Mouse (Mus musculus): ENCODE data around the gene Plekha7.

Plekha7 gene

GRCm38 (mm10) chr7:116147114-116147513 lies 161.1 kb downstream of the Plekha7 start:
- no peak for ATAC-seq (ENCODE audit: insufficient number of reproducible peaks, low FRiP score, low TSS enrichment)

GRCm38 (mm10) chr7:116145030-116145429 lies 163.1 kb downstream of the Plekha7 start:
- ATAC-seq (ENCODE audit: insufficient number of reproducible peaks, low FRiP score, low TSS enrichment): no peak

- no peak for ATAC-seq (ENCODE audit: insufficient number of reproducible peaks, low FRiP score, low TSS enrichment)
These were observed 170.5 kb downstream of the Plekha7 start for GRCm38 (mm10) chr7:116137671-116138070.

- no peak for ATAC-seq (ENCODE audit: insufficient number of reproducible peaks, low FRiP score, low TSS enrichment)
These were observed 171.0 kb downstream of the Plekha7 start for GRCm38 (mm10) chr7:116137149-116137548.

- ATAC-seq (ENCODE audit: insufficient number of reproducible peaks, low FRiP score, low TSS enrichment): no peak
These were observed 173.5 kb downstream of the Plekha7 start for GRCm38 (mm10) chr7:116134413-116135292.

GRCm38 (mm10) chr7:116132078-116132477 lies 176.1 kb downstream of the Plekha7 start:
- peak; percentile 60 for ATAC-seq (ENCODE audit: insufficient number of reproducible peaks, low FRiP score, low TSS enrichment)

GRCm38 (mm10) chr7:116131390-116131789 lies 176.8 kb downstream of the Plekha7 start:
- no peak for ATAC-seq (ENCODE audit: insufficient number of reproducible peaks, low FRiP score, low TSS enrichment)

GRCm38 (mm10) chr7:116129374-116129773 lies 178.8 kb downstream of the Plekha7 start:
- ATAC-seq (ENCODE audit: insufficient number of reproducible peaks, low FRiP score, low TSS enrichment): no peak

- ATAC-seq (ENCODE audit: insufficient number of reproducible peaks, low FRiP score, low TSS enrichment): no peak
These were observed 179.9 kb downstream of the Plekha7 start for GRCm38 (mm10) chr7:116128286-116128685.

- ATAC-seq (ENCODE audit: insufficient number of reproducible peaks, low FRiP score, low TSS enrichment): no peak
These were observed 181.1 kb downstream of the Plekha7 start for GRCm38 (mm10) chr7:116127052-116127451.

- ATAC-seq (ENCODE audit: insufficient number of reproducible peaks, low FRiP score, low TSS enrichment): no peak
These were observed 182.5 kb downstream of the Plekha7 start for GRCm38 (mm10) chr7:116125671-116126070.

GRCm38 (mm10) chr7:116124057-116124456 lies 184.1 kb downstream of the Plekha7 start:
- no peak for ATAC-seq (ENCODE audit: insufficient number of reproducible peaks, low FRiP score, low TSS enrichment)

- ATAC-seq (ENCODE audit: insufficient number of reproducible peaks, low FRiP score, low TSS enrichment): no peak
These were observed 184.6 kb downstream of the Plekha7 start for GRCm38 (mm10) chr7:116123597-116123985.

- ATAC-seq (ENCODE audit: insufficient number of reproducible peaks, low FRiP score, low TSS enrichment): no peak
These were observed 185.1 kb downstream of the Plekha7 start for GRCm38 (mm10) chr7:116122981-116123596.

GRCm38 (mm10) chr7:116121202-116121601 lies 187.0 kb downstream of the Plekha7 start:
- ATAC-seq (ENCODE audit: insufficient number of reproducible peaks, low FRiP score, low TSS enrichment): no peak

GRCm38 (mm10) chr7:116120737-116121136 lies 187.4 kb downstream of the Plekha7 start:
- no peak for ATAC-seq (ENCODE audit: insufficient number of reproducible peaks, low FRiP score, low TSS enrichment)

GRCm38 (mm10) chr7:116119306-116119857 lies 188.8 kb downstream of the Plekha7 start:
- ATAC-seq (ENCODE audit: insufficient number of reproducible peaks, low FRiP score, low TSS enrichment): no peak

- no peak for ATAC-seq (ENCODE audit: insufficient number of reproducible peaks, low FRiP score, low TSS enrichment)
These were observed 192.2 kb downstream of the Plekha7 start for GRCm38 (mm10) chr7:116115991-116116390.

GRCm38 (mm10) chr7:116115216-116115930 lies 192.8 kb downstream of the Plekha7 start:
- no peak for ATAC-seq (ENCODE audit: insufficient number of reproducible peaks, low FRiP score, low TSS enrichment)

GRCm38 (mm10) chr7:116111546-116111945 lies 196.6 kb downstream of the Plekha7 start:
- ATAC-seq (ENCODE audit: insufficient number of reproducible peaks, low FRiP score, low TSS enrichment): no peak

- no peak for ATAC-seq (ENCODE audit: insufficient number of reproducible peaks, low FRiP score, low TSS enrichment)
These were observed 197.5 kb downstream of the Plekha7 start for GRCm38 (mm10) chr7:116110661-116111060.

All from cerebellum, adult (tissue).